Mouse (Mus musculus) kidney, embryonic 14.5 days (tissue): ENCODE results near the gene Saxo2. TPM values are rescaled to one million over a fixed set of nuclear protein-coding genes. Genes with fewer than 3 reads are reported as not detected.

Experiments used
- ATAC-seq: fragments of 200-750 bp; cut with Nextera tagmentation; 2 replicates; pipeline ENCODE4 v1.8.0; 2017; ENCODE audit warnings: moderate number of reproducible peaks, mild to moderate bottlenecking, moderate TSS enrichment, moderate library complexity; ENCODE audit not compliant: low FRiP score, low TSS enrichment
- H3K27ac ChIP-seq: fragments of 300-500 bp; sonication (generic); 2 replicates; pipeline ENCODE4 v1.5.1; 2014; ENCODE audit warnings: low read depth, mild to moderate bottlenecking, low read length, moderate library complexity, mixed read lengths
- H3K27me3 ChIP-seq: fragments of 300-500 bp; sonication (generic); 2 replicates; pipeline ENCODE4 v1.6.1; 2014; ENCODE audit warnings: mild to moderate bottlenecking, low read length; ENCODE audit not compliant: control insufficient read depth, insufficient read depth
- H3K36me3 ChIP-seq: fragments of 300-500 bp; sonication (generic); 2 replicates; pipeline ENCODE4 v1.6.1; 2014; ENCODE audit warnings: low read length, mixed read lengths; ENCODE audit not compliant: control insufficient read depth, insufficient read depth
- H3K4me1 ChIP-seq: fragments of 300-500 bp; sonication (generic); 2 replicates; pipeline ENCODE4 v1.6.1; 2014; ENCODE audit warnings: low read length, mixed read lengths; ENCODE audit not compliant: control insufficient read depth, insufficient read depth
- H3K4me2 ChIP-seq: fragments of 300-500 bp; sonication (generic); replicated peaks from 2 replicates; pipeline ENCODE4 v1.6.1; 2014; ENCODE audit warnings: low read depth, mild to moderate bottlenecking, low read length
- H3K4me3 ChIP-seq: fragments of 300-500 bp; sonication (generic); 2 replicates; pipeline ENCODE4 v1.5.1; 2014; ENCODE audit warnings: mild to moderate bottlenecking, low read length
- H3K9ac ChIP-seq: fragments of 300-500 bp; sonication (generic); 2 replicates; pipeline ENCODE4 v1.6.1; 2014; ENCODE audit warnings: low read depth, mild to moderate bottlenecking, low read length, moderate library complexity
- H3K9me3 ChIP-seq: fragments of 300-500 bp; sonication (generic); 2 replicates; pipeline ENCODE4 v1.6.1; 2016; ENCODE audit warnings: low read length; ENCODE audit not compliant: control insufficient read depth
- WGBS: fragments of 180-500 bp; shearing (Covaris S2); extraction: QIAGEN DNeasy Blood & Tissue Kit; methylation state at CpG from one replicate; pipeline ENCODE4 v1.1.7; 2014; 5-methylcytosine and 5-hydroxymethylcytosine counted together
- polyA plus RNA-seq: library from polyadenylated mRNA; unstranded; fragments of >200 nt; fragmentation: Nextera tagmentation; extraction: Ambion mirVana; gene quantifications from 2 replicates; pipeline ENCODE4 v1.2.1, GENCODE M21; 2014

Gene Saxo2
- 5.5 and 8.6 TPM in 2 replicates for polyA plus RNA-seq

DNA sequence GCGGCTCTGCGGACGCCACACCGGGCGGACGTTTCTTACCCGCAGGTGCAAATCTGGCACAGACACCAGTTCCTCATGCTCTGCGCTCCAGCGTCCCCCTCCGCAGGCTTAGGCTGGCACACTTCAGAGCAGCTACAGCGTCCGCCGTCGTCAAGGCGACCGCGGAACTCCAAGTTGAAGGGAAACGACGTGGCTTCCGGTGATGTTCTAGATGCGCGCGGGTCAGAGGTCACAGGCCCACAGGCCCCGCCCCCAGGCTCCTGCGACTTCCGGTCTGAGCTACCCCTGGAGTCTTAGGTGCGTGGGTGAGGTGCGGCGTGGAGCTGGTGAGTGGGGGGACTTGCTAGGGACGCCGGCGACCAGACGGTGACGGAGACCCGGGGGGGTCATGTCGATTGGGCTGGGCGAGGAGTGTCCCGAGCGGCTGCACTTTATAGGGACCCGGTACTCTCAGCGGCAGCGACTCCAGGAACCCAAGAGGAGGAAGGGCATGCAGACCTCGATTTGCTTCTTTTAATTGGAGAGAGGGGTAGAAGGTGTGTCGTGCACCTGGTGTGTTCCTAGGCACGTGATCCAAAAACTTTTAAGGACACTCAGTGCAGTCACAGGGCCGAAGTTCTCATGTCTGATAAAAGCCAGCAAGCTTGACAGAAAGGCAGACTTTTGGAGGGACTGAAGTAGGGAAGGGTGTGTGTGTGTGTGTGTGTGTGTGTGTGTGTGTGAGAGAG, at the start of gene Saxo2, which contains the start of gene Efl1:
Gene Saxo2 (minus strand): TSS at position 176 of the 728 bp plus-strand sequence.
Gene Efl1 (plus strand): TSS at position 262 of the 728 bp plus-strand sequence.
- peak within 1 kb of the TSS; percentile 74 for H3K4me3 ChIP-seq
- H3K4me2 ChIP-seq = peak within 1 kb of the TSS; percentile 56
- no peaks in the 10 kb centered on the region for H3K9me3 ChIP-seq
- H3K9ac ChIP-seq = peak within 1 kb of the TSS; percentile 70
- peaks cover 7% of the 10 kb centered on the region; the same call in 1 of the 2 replicates for H3K36me3 ChIP-seq
- H3K27me3 ChIP-seq = no peaks in the 10 kb centered on the region
- peak; percentile 99 for ATAC-seq
- H3K4me1 ChIP-seq = 0 out of 2 replicates have a peak, but pooled peaks cover 4% of the 10 kb centered on the region
- H3K27ac ChIP-seq = no peak within 1 kb of the TSS
- under 1% methylated on average over 46 of the region's 46 CpGs for WGBS

GRCm38 (mm10) chr7:82697668-82698067, 49.3 kb upstream of the Saxo2 start:
- 85% methylated on average over 8 of the region's 8 CpGs for WGBS
- no peak overlapping the region for H3K4me3 ChIP-seq
- no peaks in the 10 kb centered on the region for H3K27me3 ChIP-seq
- no peaks in the 10 kb centered on the region for H3K4me1 ChIP-seq
- H3K9ac ChIP-seq = no peak overlapping the region
- no peak overlapping the region for H3K4me2 ChIP-seq
- H3K27ac ChIP-seq = no peak overlapping the region
- peaks cover 45% of the 10 kb centered on the region for H3K36me3 ChIP-seq
- H3K9me3 ChIP-seq = no peaks in the 10 kb centered on the region
- no peak for ATAC-seq

- WGBS = 79% methylated on average over 6 of the region's 6 CpGs
- no peak overlapping the region for H3K4me2 ChIP-seq
- H3K27ac ChIP-seq = peak overlapping the region; percentile 30; the same call in 1 of the 2 replicates
- peaks cover 33% of the 10 kb centered on the region for H3K36me3 ChIP-seq
- H3K4me3 ChIP-seq = no peak overlapping the region
- no peaks in the 10 kb centered on the region for H3K27me3 ChIP-seq
- no peak overlapping the region for H3K9ac ChIP-seq
- no peaks in the 10 kb centered on the region for H3K9me3 ChIP-seq
- no peaks in the 10 kb centered on the region for H3K4me1 ChIP-seq
- no peak for ATAC-seq
Observed at GRCm38 (mm10) chr7:82691021-82691738, 42.9 kb upstream of the Saxo2 start.

DNA sequence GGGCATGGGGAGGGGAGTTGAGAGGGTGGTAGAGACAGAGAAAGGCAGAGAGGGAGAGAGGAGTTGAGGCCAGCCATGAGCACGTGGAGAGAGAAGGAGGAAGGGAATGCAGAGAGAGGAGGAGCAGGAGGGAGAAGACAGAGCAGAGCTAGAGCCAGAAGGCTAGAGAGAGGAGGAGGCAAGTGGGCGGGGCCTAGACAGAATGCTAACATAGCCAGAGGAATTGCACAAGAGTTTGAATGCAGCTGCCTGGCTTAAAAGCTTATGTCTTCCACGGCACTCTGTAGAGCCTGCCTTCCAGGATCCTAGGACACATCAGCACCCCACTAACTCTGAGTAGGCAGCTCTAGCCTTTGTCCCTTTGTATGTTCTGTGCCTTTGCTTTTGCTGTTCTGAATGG, 40.4 kb upstream of the Saxo2 start:
- 52% methylated on average over 3 of the region's 3 CpGs for WGBS

GRCm38 (mm10) chr7:82679901-82680300, 31.6 kb upstream of the Saxo2 start:
- no peak overlapping the region for H3K9ac ChIP-seq
- H3K4me2 ChIP-seq = no peak overlapping the region
- no peaks in the 10 kb centered on the region for H3K9me3 ChIP-seq
- WGBS = 97% methylated on average over 5 of the region's 5 CpGs
- H3K27me3 ChIP-seq = no peaks in the 10 kb centered on the region
- peaks cover 25% of the 10 kb centered on the region for H3K36me3 ChIP-seq
- no peak overlapping the region for H3K4me3 ChIP-seq
- H3K4me1 ChIP-seq = no peaks in the 10 kb centered on the region
- ATAC-seq = no peak
- no peak overlapping the region for H3K27ac ChIP-seq

More for the DNA sequence above, 40.4 kb upstream of the Saxo2 start:
- H3K36me3 ChIP-seq = peaks cover 36% of the 10 kb centered on the region
- no peak overlapping the region for H3K4me2 ChIP-seq
- no peaks in the 10 kb centered on the region for H3K27me3 ChIP-seq
- no peaks in the 10 kb centered on the region for H3K4me1 ChIP-seq
- ATAC-seq = no peak
- no peaks in the 10 kb centered on the region for H3K9me3 ChIP-seq
- H3K27ac ChIP-seq = no peak overlapping the region
- no peak overlapping the region for H3K4me3 ChIP-seq
- H3K9ac ChIP-seq = no peak overlapping the region

DNA sequence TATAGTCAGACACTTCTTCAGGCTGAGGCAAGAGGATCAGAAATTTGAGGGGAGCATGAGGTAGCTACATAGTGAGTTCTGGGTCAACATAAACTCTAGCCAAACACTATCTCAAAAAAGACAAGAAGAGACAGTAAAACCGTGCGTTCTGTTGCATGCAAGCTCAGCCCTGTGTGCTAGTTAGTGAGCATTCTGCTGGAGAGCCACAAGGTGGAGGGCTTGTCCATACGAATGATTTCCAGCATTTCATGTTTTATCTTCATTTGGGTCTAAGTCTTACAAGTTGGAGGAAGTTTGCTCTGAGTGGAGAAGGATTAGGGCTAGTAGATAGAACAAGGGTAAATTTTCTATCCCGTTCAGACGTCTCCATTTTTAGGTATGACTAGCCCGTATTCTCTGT, 28.5 kb upstream of the Saxo2 start:
- no peak for ATAC-seq
- Histone ChIP-seq H3K27ac (no peak overlapping the region), H3K4me1 (no peaks in the 10 kb centered on the region), H3K27me3 (no peaks in the 10 kb centered on the region), H3K4me2 (no peak overlapping the region), H3K9ac (no peak overlapping the region), H3K4me3 (no peak overlapping the region), H3K9me3 (no peaks in the 10 kb centered on the region), H3K36me3 (peaks cover 34% of the 10 kb centered on the region; the same call in 1 of the 2 replicates)
- whole genome bisulfite sequencing = 87% methylated on average over 6 of the region's 6 CpGs

GRCm38 (mm10) chr7:82676001-82676400, 27.7 kb upstream of the Saxo2 start:
- 60% methylated on average over 5 of the region's 5 CpGs for WGBS
- no peaks in the 10 kb centered on the region for H3K4me1 ChIP-seq
- H3K36me3 ChIP-seq = peaks cover 33% of the 10 kb centered on the region; the same call in 1 of the 2 replicates
- H3K27me3 ChIP-seq = no peaks in the 10 kb centered on the region
- no peak overlapping the region for H3K4me2 ChIP-seq
- ATAC-seq = no peak
- no peak overlapping the region for H3K27ac ChIP-seq
- H3K9me3 ChIP-seq = no peaks in the 10 kb centered on the region
- H3K4me3 ChIP-seq = no peak overlapping the region
- H3K9ac ChIP-seq = no peak overlapping the region

DNA sequence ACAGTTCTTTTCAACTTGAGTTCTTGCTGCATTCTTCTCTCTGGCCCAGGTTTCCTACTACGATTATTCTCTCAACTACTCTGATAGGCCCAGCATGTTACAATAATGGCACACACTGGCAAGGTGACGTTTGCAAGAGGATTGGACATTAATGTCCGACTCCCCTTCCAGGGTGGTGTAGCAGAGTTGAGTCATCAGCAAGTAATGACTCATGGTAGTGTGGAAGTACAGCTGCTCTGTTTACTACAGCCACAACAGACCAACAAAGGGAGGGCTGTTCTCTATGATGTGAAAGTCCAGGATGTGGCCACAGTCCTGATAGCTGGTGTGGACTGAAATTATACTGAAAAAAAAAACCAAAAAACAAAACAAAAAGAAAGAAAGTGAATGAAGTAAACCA, 16.3 kb upstream of the Saxo2 start:
- ATAC-seq = no peak
- H3K36me3 ChIP-seq = peaks cover 17% of the 10 kb centered on the region
- 87% methylated on average over 3 of the region's 3 CpGs for WGBS

DNA sequence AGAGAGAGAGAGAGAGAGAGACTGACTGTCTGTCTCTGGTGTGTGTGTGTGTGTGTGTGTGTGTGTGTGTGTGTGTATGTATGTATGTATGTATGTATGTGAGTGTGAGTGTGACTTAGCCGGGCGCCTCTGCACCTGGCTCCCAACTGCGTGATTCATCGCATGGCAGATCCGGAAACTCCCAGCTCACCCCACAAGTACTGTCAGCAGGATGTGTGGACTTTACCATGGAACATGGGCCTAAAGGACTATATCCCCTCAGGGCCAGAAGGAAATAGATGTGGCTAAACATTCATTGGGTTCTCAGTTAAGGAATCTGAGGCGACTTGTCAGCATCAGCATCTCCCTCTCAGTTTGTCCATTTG, 735 bp upstream of the Saxo2 start:
- Histone ChIP-seq H3K9me3 (no peaks in the 10 kb centered on the region), H3K36me3 (peaks cover 7% of the 10 kb centered on the region; the same call in 1 of the 2 replicates), H3K4me3 (peak overlapping the region; percentile 74), H3K4me1 (0 out of 2 replicates have a peak, but pooled peaks cover 4% of the 10 kb centered on the region), H3K9ac (0 out of 2 replicates have a peak overlapping the region, but pooled peaks have one; percentile 70), H3K27ac (no peak overlapping the region), H3K4me2 (peak overlapping the region; percentile 56), H3K27me3 (no peaks in the 10 kb centered on the region)
- ATAC-seq = no peak; the same call in 1 of the 2 replicates
- 27% methylated on average over 6 of the region's 6 CpGs for WGBS

More for the DNA sequence above, 16.3 kb upstream of the Saxo2 start:
- Histone ChIP-seq H3K4me2 (no peak overlapping the region), H3K27me3 (no peaks in the 10 kb centered on the region), H3K9me3 (no peaks in the 10 kb centered on the region), H3K4me1 (no peaks in the 10 kb centered on the region), H3K4me3 (no peak overlapping the region), H3K9ac (no peak overlapping the region), H3K27ac (no peak overlapping the region)
